Mouse (Mus musculus): ENCODE measurements at regions not wholly inside any gene's neighbourhood (a gene's known extent, or its start where the extent isn't known, plus 50 kb on each side); places are given as distances from the start of the nearest gene placed in this dataset.

DNA sequence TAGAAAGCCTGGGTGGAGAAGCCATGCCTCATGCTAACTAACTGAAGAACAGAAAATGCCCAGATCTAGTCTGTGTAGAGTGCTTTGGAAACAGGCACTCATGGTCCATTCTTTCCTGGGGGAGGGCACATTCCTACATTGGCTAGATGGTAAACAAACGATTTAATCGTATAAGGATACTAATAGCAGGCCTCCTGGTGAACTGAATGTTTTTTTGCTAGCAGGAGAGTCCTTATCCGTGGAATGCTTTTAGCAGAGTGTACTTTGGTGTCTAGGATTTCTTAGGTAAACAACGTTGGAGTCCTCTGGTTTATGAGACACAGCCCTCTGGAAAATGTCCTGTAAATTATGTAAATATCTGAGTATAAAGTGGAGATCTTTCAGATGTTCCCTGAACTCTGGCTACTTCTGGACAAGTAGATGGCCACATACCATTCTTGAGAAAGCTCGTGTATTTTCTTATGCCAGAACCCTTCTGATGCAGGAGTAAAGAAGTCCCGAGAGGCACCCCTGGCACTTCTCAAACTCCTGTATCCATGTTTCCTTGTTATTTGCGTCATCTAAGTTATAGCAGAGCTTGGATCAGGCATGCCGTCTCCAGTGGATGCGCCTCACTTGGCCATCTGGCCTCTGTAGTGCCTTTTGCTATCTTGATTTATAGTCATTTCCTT lies 216.6 kb upstream of the Kif2a start:
- no peak for DNase-seq

DNA sequence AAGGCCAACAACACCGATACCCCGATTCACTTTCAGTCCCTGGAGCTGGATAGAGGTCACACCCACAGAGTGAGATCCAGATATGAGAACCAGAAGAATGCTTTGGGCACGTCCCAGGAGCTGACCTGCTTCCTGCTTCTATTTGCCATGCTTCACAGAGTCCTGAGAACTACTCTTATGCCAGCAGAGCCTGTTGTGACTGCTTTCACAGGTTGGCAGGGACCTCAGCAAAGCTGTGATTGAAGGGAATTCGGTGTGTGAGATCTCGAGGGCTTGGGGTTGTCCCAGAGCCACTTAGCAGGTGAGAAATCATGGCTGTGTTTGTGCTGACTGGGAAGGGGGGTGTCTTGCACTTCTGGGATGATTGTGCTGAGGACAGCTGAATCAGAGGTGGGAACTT lies 197.5 kb upstream of the Kif2a start:
- DNase-seq, result no peak

DNA sequence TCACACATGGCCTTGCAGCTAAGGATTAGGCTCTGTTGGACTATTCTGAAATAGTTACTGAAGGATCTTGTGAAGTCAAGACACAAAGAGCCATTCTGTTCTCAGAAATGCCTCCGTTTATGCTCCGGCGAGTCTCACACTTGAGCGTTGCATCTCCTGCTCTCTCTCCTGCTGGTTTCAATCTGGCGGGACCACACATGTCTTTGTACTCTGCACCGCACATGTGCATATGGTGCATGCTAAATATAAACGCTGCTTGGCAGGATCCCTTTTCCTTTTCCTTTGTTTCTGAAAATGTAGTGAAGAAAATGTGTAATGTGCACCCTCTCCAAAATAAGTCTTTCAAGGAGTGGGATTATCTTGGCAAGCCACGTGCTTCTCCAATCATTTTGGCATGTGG lies 196.4 kb upstream of the Kif2a start:
- peak; percentile 33 for DNase-seq

DNA sequence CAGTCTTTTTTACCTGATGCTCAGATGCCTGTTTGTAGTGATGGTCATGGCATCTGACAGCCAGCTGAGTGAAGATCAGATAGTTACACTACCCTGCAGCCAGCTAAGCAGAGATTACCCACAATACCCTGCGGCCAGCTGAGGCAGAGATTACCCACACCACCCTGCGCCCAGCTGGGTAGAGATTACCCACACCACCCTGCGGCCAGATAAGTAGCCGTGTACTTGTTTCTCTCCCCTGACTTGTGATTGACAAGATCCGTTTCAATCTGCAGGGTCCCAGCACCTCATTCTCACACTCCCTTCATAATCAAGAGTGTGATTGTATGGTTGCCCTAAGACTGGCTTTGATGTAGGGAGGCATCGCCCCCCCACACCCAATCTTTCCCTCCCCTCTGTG lies 195.9 kb upstream of the Kif2a start:
- no peak for DNase-seq

DNA sequence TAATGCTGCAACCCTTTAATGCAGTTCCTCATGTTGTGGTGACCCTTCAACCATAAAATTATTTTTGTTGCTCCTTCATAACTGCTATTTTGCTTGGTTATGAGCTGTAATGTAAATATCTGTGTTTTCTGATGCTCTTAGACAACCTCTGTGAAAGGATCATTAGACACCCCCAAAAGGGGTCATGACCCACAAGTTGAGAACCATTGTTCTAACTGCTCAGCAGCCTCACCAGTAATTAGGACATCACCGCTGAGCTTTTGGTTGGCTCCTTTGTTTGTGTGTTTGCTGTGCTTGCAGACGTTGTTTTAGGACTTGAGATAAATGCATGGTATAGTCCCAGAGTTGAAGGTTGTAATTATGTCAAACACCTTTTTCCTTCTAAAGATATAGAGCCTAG lies 191.4 kb upstream of the Kif2a start:
- no peak for DNase-seq

DNA sequence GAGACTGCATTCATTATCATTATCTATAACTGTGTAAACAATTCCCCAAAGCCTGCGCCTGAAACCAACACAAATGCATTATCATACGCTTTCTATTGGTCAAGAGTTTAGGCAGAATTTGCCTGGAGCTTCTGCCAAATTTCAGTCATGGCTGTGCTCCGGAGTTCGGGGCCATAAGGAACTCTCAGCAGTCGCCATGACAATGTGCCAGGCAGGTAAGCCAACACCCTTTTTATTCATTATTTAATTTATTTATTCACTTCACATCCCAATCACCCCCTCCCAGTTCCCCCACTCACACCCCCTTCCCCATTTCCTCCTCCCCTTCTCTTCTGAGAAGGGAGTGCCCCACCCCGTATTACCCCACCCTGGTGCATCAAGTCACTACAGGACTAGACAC lies 188.8 kb upstream of the Kif2a start:
- no peak for DNase-seq

DNA sequence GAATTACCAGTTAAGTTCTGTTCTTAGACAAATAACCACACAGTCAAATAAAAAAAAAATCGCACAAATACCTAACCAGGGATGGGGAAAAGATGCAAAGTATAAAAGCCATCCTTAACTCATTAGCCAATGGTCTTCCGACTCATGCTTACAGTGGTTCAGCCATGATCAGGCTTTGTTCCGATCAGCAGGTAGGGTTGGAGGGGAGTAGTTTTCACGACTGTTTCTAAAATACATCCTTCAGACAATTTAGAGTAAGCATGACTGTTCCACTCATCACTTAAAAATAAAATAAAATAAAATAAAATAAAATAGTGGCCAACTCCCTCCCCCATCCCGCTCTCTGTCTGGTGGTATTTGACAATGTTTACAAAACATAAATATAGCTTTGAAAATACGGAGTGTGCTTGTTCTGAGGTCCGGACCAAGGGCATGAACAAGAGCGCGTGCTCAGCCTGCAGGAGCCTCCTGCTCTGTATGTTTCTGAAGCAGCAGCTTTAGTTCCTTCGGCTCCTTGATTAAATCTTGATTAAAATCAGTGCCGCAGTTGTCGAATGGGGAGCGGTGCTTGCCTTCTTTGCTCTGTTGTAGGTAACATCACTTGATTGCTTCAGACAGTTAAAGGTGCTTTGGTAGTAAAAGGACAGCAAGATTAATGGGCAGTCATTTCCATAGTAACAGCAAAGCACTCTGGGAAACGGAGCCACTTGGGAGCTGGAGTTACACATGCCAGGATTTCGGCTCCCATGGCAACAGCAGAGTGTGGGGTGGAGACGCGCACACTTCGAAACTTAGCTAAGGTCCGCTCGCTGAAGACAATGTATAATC lies 185.6 kb upstream of the Kif2a start:
- peak; percentile 66 for DNase-seq

DNA sequence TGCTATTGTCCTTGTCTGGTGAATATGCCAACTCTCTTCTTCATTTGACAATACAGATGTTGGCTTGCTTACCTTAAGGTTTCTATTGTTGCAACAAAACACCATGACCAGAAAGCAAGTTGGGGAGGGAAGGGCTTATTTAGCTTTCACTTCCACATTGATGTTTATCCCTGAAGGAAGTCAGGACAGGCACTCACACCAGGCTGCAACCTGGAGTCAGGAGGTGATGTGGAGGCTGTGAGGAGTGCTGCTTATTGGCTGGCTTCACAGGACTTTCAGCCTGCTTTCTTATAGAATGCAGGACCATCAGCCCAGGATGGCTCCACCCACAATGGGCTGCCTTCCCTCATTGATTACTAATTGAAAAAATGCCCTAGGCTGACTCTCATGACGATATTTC lies 177.9 kb upstream of the Kif2a start:
- DNase-seq, result no peak

DNA sequence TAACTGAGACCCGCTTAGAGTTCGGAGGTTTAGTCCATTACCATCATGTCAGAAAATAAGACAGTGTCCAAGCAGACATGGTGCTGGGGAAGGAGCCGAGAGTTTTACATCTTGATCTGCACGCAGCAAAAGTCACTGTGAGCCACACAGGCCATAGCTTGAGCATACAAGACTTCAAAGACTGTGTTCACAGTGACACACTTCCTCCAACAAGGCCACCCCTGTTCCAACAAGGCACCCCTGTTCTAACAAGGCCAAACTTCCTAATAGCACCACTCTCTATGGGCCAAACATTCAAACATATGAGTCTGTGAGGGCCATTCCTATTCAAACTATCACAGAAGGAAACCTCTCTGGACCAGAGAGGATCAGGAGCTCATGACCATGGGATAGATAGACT lies 171.5 kb upstream of the Kif2a start:
- no peak for DNase-seq

DNA sequence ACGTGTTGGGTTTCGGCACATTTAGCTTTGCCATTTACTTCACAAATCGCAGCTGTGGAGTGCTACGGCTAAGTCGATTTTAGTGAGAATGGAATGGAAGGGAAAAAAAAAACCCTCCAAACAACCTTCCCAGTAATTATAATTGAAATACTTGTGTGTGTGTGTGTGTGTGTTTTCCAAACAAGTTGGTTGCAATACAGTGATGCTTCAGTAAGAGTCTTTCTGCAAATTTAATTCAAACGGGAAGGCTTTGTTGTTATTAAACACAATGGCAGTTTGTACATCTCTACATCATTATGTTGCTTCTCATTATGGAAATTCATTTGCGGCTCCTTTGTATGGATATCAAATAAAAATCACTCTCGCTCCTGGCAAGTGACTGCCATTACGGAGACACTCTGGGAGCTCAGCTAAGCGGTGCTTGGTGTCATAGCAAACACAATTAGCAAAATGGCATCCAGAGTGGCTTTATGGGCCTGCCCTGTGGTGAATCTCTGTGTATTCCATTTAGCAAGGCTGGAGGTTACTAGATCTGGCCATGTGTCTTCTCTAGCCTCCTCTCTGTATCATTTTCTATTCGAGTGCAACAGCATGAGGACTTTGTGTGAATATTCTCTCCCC lies 165.4 kb upstream of the Kif2a start:
- no peak for DNase-seq

DNA sequence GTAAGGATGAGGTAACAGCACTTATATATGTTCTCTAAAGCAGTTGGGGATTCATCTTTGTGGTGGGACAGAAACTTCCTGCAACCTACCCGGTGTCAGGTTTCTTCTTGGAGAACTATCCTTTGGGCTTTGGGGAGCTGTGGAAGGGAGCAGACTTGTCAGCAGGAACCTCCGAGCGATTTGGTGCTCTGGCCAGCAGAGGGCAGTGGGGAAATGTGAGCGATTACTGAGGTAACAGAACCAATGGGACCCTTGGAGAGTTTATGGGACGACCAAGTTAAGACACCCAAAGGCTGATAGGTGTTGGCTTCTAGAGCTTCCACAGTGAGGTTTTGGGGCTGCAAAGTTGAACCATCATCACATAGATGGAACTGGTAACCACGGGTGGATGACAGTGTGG lies 160.6 kb upstream of the Kif2a start:
- DNase-seq, result peak; percentile 56

DNA sequence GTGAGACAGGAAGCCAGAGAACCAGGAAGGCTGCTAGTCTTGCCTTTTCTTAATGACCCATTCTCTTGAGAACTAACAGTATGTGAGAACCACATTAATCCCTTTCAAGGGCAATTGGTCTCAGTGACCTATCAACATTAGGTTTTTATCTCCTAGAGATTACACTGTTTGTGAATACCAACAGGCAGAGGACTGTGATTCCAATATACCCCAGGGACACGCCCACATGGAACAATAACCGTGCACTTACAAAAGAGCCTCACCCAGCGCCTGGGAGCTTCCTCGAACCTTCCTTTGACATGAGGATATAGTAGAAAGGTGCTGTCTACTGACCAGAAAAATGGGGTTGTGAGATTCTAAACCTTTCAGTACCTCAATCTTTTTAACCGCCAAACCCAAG lies 157.6 kb upstream of the Kif2a start:
- no peak for DNase-seq

DNA sequence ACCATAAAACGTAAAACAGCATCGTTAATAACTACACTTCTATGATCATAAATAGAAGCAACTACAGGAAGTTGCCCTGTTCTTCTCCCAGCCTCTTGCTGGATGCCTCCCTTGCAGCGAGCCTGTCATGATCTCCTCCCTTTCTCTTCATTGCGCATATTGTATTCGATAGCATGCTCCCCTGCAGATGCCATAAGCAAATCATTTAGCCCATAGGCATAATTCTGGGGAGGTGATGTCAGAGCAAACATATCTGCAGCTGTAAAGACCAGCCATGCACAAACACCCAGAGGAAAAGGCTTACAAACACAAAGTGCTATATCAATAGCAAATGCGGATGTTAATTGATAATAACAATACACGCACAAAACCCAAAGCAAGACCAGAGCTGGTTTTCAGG lies 155.7 kb upstream of the Kif2a start:
- no peak for DNase-seq

DNA sequence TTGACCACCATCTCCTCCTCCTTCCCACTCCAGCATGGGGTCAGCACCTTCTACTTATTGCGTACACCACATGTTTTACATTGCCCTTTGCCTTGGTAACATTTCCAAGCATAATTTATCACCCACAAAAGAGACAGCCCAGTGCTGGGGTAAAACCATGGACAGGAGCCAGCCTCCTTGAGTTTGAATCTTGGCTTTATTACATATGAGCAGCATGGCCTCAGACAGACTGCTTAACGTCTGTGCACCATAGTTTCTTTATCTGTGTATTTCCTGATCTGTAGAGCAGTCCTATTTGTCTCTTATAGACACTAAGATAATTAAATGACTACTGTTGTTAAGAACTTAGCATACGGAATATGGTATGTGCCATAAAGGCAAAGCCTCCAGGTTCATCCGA lies 154.0 kb upstream of the Kif2a start:
- DNase-seq, result no peak

DNA sequence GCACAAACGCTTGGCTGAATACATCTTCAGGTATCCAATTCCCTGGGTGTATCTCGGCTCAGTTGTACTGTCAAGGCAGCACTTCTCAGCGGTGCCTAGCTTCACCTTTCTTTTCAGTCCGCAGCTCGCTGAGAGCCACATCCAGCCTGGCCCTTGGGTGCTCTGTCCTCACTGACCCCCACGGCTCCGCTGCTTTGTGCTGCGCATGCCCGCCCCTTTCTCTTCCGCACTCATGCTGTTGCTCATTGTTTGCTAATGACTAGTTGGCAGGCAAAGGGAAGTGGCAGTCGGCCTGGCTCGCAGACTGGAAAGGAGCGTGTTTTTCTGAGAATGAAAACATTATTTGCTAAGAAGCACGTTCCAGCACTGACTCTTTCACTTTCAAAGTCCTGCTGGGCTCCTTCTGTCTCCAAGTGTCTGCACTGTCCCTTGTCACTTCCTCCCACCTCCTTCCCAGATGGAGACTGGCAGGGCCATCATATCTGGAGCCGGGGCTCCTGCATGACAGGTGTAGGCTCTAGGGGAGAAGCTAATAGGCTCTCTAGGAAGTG lies 146.7 kb upstream of the Kif2a start:
- peak; percentile 42 for DNase-seq

DNA sequence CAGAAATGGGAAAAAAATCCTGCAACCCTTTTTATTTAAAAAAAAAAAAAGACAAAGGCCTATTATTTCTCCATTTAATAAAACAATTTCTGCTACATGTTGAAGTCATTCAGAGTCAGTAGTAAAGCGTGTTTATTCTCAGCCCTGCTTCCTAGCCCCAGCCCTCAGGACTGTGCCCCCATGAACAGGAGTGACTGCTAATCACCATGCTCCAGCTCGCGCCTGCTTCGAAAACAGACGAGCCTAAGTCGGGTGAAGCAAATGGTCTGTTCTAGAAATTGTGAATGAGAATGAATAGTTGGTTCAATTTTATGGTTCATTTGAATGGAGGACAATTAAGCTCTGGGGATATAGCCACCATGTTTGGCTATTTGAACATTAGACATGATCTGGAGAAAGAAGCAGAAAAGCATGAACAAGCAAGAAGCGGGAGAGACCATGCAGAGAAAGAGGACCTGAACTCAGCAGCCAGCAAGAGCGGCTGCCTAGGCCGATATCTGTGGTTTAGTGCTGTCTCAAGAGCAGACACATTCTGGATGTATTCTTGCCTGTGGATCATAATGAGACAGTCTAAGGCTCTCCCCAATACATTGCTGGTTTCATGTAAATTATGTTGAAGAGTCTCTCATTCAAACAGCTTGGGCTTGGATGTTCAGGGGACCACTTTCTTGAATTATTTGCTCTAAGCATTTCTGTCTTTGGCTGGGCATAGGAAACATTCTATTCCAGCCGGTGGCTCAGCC lies 146.1 kb upstream of the Kif2a start:
- no peak for DNase-seq

DNA sequence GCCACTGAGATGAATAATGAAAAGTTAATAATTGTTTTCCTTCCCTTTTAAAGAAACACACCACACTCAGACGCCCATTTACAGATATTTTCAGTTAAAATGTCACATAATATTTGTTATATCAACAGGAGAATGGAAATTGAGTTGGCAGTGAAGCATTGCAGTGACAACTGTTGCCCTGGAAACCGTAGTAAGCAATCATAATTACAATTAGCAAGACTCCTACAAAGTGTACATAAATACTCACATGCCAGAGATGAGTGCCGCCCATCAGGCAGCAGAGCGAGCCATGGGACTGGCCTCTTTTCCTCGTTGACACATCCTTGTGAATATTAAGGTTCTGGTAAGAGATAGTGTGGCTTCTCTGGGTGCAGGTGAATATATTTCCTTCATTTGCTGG lies 129.6 kb upstream of the Kif2a start:
- DNase-seq, result no peak

DNA sequence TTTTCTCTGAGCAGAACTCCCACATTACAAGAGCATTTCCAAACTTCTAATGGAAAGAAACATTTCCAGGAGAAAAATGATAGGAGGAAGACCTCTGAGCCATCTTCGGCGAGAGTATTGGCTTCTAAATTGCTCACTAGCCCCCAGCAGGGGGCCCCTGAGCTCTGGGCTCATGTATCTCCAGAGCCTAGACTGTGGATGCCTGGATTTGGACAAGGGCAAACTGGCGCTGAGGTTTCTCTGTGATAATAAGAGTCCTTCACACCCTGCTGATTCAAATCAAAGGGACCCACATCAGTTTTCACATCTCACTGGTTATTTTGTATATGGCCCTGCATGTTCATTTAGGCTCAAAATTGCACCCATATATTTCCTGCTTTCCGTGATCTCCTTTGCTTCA lies 119.3 kb upstream of the Kif2a start:
- no peak for DNase-seq

DNA sequence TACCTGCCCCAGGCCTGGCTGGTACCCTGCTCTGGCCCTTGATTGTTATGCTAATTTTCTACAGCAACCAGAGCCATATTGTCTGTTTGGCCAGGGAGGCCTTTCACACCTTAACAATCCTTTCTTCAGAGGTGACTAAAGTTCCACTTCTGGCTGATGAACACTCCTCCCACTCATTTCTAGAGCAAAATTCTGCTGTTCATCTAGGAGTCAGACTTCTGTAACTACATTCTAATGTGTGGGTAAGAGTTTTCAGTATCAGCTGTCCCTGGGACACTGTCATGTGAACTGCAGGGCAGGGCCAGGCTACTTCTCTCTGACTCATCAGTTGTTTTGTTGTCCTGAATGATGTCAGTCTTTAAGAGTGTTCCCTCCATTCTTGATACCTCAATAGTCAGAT lies 112.2 kb upstream of the Kif2a start:
- DNase-seq, result no peak

DNA sequence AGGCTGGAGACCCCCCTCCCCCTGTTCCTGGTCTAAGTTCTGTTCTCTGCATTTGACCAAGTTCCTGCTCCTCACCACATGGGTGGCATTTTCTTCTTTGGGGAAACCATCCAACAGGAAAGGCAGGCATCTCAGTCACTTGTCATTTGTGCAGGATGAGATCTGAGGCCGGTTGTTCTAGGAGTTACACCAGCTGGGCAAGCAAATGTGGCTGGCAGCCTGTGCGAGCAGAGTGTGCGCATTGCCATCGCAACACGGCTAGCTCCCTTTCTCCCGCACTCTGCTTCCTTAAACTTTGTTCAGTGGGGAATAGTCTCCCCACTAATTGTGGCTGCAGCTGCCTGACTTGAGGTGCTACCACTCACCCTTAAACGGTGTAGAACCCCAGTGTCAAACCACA lies 104.7 kb upstream of the Kif2a start:
- peak; percentile 44 for DNase-seq

DNA sequence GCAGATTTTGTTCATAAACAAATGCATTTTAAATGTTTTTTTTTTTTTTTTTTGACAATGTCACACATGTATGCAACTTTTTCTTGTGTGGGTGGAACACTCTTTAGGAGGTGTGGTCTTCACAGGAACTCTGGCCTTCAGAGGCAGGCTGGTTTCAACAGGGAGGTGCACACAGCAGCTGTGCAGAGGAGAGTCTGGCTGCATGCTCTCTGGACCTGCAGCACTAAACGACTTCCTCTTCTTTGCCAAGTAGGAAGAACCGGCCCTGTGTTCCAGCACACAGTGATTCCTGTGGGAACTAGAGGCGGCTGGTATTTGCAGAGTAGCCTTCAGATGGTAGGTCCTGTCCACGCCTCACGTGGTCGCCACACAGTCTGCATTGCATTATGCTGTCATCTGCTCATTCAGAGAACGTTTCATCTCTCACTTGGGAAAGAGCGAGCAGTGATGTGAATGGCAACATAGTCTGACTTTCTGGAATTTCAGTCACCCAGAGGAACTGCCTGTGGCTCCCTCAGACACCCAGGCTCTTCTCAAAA lies 102.3 kb upstream of the Kif2a start:
- DNase-seq, result no peak

DNA sequence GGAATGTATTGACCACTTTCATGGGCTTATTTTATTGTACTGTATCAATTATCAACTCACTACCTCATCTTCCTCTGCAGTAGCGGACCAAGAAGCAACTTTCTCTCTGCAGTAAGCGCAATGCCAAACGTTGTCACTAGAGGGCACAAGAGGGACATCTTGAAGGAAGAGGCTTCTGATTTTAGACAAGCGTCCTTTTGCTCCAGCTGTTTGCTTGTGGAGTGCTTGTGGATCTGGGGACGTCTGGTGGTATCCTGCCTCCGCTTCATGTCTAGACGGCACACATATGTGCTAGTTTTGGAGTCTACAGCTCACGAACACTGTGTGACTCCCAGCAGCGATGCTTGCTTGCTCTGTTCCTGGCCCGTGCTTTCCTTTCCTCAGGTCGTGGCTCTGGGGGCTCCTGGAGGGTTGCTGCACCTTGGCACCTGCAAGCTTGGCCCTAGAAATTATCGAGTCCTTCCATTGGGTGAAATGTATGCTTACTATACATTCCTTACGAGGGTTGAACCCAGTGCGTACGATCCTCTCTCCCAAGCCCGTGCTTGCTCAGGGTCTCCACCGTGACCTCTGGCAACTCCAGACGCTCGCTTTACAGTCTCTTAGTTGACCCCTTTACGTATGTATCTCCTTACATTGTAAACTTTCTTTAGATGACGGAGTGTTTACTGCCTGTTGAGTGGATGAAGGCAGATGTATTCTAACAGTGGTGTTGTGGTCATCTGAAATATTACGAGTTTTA lies 92.2 kb upstream of the Kif2a start:
- DNase-seq, result peak; percentile 97
